Mouse (Mus musculus) midbrain, postnatal 0 days (tissue): ENCODE measurements around the gene Gm19668. TPM values are rescaled to one million over a fixed set of nuclear protein-coding genes. Genes with fewer than 3 reads are reported as not detected.

ENCODE experiments used
- ATAC-seq: fragments of 200-750 bp; cut with Nextera tagmentation; 2 replicates; pipeline ENCODE4 v1.8.0; 2017; ENCODE audit warnings: moderate number of reproducible peaks, mild to moderate bottlenecking, moderate TSS enrichment, moderate library complexity; ENCODE audit not compliant: low FRiP score
- DNase-seq: peaks from one replicate; pipeline ENCODE4 v3.0.0-alpha.2; 2015; ENCODE audit warnings: low spot score
- H3K27ac ChIP-seq: fragments of 300-500 bp; sonication (generic); 2 replicates; pipeline ENCODE4 v1.5.1; 2014; ENCODE audit warnings: low read depth, mild to moderate bottlenecking, low read length, mixed read lengths
- H3K27me3 ChIP-seq: fragments of 300-500 bp; sonication (generic); 2 replicates; pipeline ENCODE4 v1.6.1; 2014; ENCODE audit warnings: low read length, control low read depth, mixed read lengths; ENCODE audit not compliant: insufficient read depth
- H3K36me3 ChIP-seq: fragments of 300-500 bp; sonication (generic); 2 replicates; pipeline ENCODE4 v1.6.1; 2014; ENCODE audit warnings: low read length, control low read depth, mixed read lengths; ENCODE audit not compliant: insufficient read depth
- H3K4me1 ChIP-seq: fragments of 300-500 bp; sonication (generic); 2 replicates; pipeline ENCODE4 v1.6.1; 2014; ENCODE audit warnings: mild to moderate bottlenecking, control low read depth, antibody characterized with exemption, low read length, mixed read lengths; ENCODE audit not compliant: insufficient read depth
- H3K4me2 ChIP-seq: fragments of 300-500 bp; sonication (generic); 2 replicates; pipeline ENCODE4 v1.6.1; 2014; ENCODE audit warnings: low read depth, mild to moderate bottlenecking, low read length, mixed read lengths; ENCODE audit not compliant: poor library complexity, severe bottlenecking
- H3K4me3 ChIP-seq: fragments of 300-500 bp; sonication (generic); 2 replicates; pipeline ENCODE4 v1.5.1; 2014; ENCODE audit warnings: low read depth, mild to moderate bottlenecking, low read length, moderate library complexity
- H3K9ac ChIP-seq: fragments of 300-500 bp; sonication (generic); replicated peaks from 2 replicates; pipeline ENCODE4 v1.6.1; 2014; ENCODE audit warnings: mild to moderate bottlenecking, low read length, moderate library complexity, mixed read lengths; ENCODE audit not compliant: poor library complexity, severe bottlenecking
- H3K9me3 ChIP-seq: fragments of 300-500 bp; sonication (generic); 2 replicates; pipeline ENCODE4 v1.6.1; 2016; ENCODE audit warnings: low read length, control low read depth
- CTCF ChIP-seq: IDR thresholded peaks from 2 replicates; pipeline ENCODE4 v1.5.1; 2016; ENCODE audit warnings: antibody characterized with exemption, mild to moderate bottlenecking
- WGBS: fragments of 180-500 bp; shearing (Covaris S2); extraction: QIAGEN DNeasy Blood & Tissue Kit; methylation state at CpG from one replicate; pipeline ENCODE4 v1.1.7; 2014; 5-methylcytosine and 5-hydroxymethylcytosine counted together
- polyA plus RNA-seq: library from polyadenylated mRNA; unstranded; fragments of >200 nt; fragmentation: Nextera tagmentation; extraction: Ambion mirVana; gene quantifications from 2 replicates; pipeline ENCODE4 v1.2.1, GENCODE M21; 2015
- total RNA-seq: library from RNA; depleted of rRNA; stranded (reverse); fragments of >200 nt; gene quantifications from 2 replicates; pipeline ENCODE4 v1.2.3, GENCODE M21; 2014

Gene Gm19668
- total and polyA plus RNA-seq, 2 experiments from 2014 or later = not detected

GRCm38 (mm10) chr10:77826951-77827350 is 28.0 kb upstream of the Gm19668 start, which contains the start of gene Krtap10-4:
Krtap10-4 (minus strand) TSS chr10:77827095.
- Histone ChIP-seq H3K36me3 (no peaks in the 10 kb centered on the region), H3K9me3 (no peaks in the 10 kb centered on the region), H3K4me1 (no peaks in the 10 kb centered on the region), H3K4me2 (no peak within 1 kb of the TSS), H3K4me3 (no peak within 1 kb of the TSS), H3K9ac (no peak within 1 kb of the TSS), H3K27ac (no peak within 1 kb of the TSS), H3K27me3 (no peaks in the 10 kb centered on the region)
- ATAC-seq (no peak), DNase-seq (no peak)
- whole genome bisulfite sequencing = 70% methylated on average over 6 of the region's 6 CpGs
- TF ChIP-seq CTCF = no peak

- Histone ChIP-seq H3K9ac (no peak overlapping the region), H3K36me3 (no peaks in the 10 kb centered on the region), H3K4me1 (no peaks in the 10 kb centered on the region), H3K27ac (no peak overlapping the region), H3K27me3 (no peaks in the 10 kb centered on the region; the same call in 1 of the 2 replicates), H3K4me2 (peak overlapping the region; percentile 20; the same call in 1 of the 2 replicates), H3K4me3 (no peak overlapping the region), H3K9me3 (no peaks in the 10 kb centered on the region)
- TF ChIP-seq CTCF = no peak
- 0 out of 2 replicates have a peak, but pooled peaks have one; percentile 66 for ATAC-seq
- 33% methylated on average over 4 of the region's 4 CpGs for WGBS
- peak; percentile 16 for DNase-seq
Observed at GRCm38 (mm10) chr10:77819203-77819602, 20.3 kb upstream of the Gm19668 start.

GRCm38 (mm10) chr10:77818523-77818922 is 19.6 kb upstream of the Gm19668 start:
- 98% methylated on average over 4 of the region's 4 CpGs for WGBS
- H3K9me3 ChIP-seq = no peaks in the 10 kb centered on the region
- H3K4me2 ChIP-seq = no peak overlapping the region
- H3K4me3 ChIP-seq = no peak overlapping the region
- no peak overlapping the region for H3K9ac ChIP-seq
- H3K4me1 ChIP-seq = no peaks in the 10 kb centered on the region
- no peak for TF ChIP-seq CTCF
- DNase-seq (no peak), ATAC-seq (peak; percentile 61)
- no peaks in the 10 kb centered on the region for H3K36me3 ChIP-seq
- no peak overlapping the region for H3K27ac ChIP-seq
- H3K27me3 ChIP-seq = no peaks in the 10 kb centered on the region; the same call in 1 of the 2 replicates

GRCm38 (mm10) chr10:77815514-77815913 is 16.6 kb upstream of the Gm19668 start:
- ATAC-seq (no peak), DNase-seq (peak; percentile 36)
- Histone ChIP-seq H3K9ac (no peak overlapping the region), H3K36me3 (no peaks in the 10 kb centered on the region), H3K4me3 (no peak overlapping the region), H3K4me1 (no peaks in the 10 kb centered on the region), H3K27me3 (no peaks in the 10 kb centered on the region; the same call in 1 of the 2 replicates), H3K27ac (no peak overlapping the region), H3K4me2 (no peak overlapping the region), H3K9me3 (no peaks in the 10 kb centered on the region)
- WGBS = 35% methylated on average over 5 of the region's 5 CpGs
- TF ChIP-seq CTCF = peak; percentile 73

GRCm38 (mm10) chr10:77814382-77814781 is 15.4 kb upstream of the Gm19668 start, which contains the start of gene Gm2696:
Gm2696 (plus strand) TSS chr10:77814682.
- no peaks in the 10 kb centered on the region for H3K9me3 ChIP-seq
- no peak within 1 kb of the TSS for H3K27ac ChIP-seq
- H3K4me1 ChIP-seq = no peaks in the 10 kb centered on the region
- H3K4me3 ChIP-seq = no peak within 1 kb of the TSS
- WGBS = 55% methylated on average over 4 of the region's 4 CpGs
- no peak for DNase-seq
- H3K36me3 ChIP-seq = no peaks in the 10 kb centered on the region
- no peak for ATAC-seq
- no peaks in the 10 kb centered on the region; the same call in 1 of the 2 replicates for H3K27me3 ChIP-seq
- no peak within 1 kb of the TSS for H3K9ac ChIP-seq
- TF ChIP-seq CTCF = no peak
- H3K4me2 ChIP-seq = no peak within 1 kb of the TSS

GRCm38 (mm10) chr10:77811743-77812142 is 12.8 kb upstream of the Gm19668 start, which contains the start of gene Gm9507:
Gm9507 (minus strand) TSS chr10:77811843.
- 75% methylated on average over 5 of the region's 5 CpGs for WGBS
- H3K4me3 ChIP-seq = no peak within 1 kb of the TSS
- H3K27me3 ChIP-seq = no peaks in the 10 kb centered on the region
- no peak within 1 kb of the TSS for H3K4me2 ChIP-seq
- H3K9me3 ChIP-seq = no peaks in the 10 kb centered on the region
- no peaks in the 10 kb centered on the region for H3K4me1 ChIP-seq
- DNase-seq (no peak), ATAC-seq (no peak)
- H3K9ac ChIP-seq = no peak within 1 kb of the TSS
- no peak within 1 kb of the TSS for H3K27ac ChIP-seq
- no peaks in the 10 kb centered on the region for H3K36me3 ChIP-seq
- TF ChIP-seq CTCF = no peak
